Mouse (Mus musculus): ENCODE measurements around the gene Abcg8.

The Abcg8 gene

GRCm38 (mm10) chr17:84709403-84709851 is 33.3 kb downstream of the Abcg8 start:
- DNase-seq (ENCODE audit: inconsistent ontology term) = peak; percentile 35

DNA sequence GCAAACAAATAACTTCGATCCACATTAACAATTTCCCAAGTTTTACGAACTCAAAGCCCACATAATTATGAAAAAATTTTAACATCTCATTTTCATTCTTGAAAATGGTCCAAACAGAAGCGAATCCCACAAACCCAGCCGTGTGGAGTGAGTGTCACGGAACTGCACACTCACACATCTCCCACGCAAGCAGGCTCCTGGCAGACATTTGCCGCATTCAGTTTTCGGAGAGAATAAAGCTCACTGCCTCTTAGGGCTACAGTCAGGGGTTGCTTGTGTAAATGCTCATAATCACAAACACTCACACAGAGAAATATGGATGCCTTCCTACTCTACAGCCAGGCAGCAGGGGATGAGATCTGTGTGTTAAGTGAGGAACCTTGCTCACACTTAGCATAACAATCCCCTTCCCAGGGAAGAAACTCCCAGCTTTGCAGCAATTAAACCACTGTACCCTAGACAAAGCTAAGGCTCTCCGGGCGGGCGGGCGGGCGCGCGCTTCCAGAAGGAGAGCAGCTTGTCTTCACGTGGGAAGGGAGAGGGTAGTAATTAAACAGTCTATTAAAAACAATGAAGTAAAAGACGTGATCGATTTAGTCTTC is 37.6 kb downstream of the Abcg8 start:
- DNase-seq (ENCODE audit: inconsistent ontology term) = no peak

GRCm38 (mm10) chr17:84714930-84715329 is 38.8 kb downstream of the Abcg8 start:
- DNase-seq (ENCODE audit: inconsistent ontology term) = no peak

DNA sequence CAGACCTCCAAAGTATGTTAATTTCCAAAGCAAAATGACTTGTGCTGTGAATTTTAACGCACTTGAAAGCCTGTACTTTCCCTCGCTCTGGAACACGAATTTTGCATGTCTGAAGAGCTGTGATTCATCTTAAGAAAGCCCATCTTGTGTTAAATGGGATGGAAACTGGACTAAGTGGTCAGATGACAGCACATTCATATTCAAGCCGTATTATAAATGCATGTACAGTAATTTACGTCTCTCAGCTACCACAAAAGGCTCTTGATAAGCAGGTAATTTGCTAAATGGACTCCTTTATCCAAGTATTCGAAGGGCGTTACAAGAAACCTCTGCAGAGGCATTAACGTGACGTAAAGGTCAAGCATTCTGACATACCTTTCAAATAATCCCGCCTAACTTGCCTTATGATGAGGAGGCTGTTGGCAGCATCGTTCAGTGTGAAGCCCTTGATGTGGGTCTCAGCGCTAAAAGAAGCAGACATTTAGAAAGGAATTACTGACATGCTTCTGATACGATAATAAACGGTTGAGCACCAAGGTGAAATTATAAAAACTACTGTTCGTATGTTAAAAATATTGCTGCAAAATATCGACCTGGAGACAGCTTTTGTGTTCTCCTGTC is 40.3 kb downstream of the Abcg8 start:
- DNase-seq (ENCODE audit: inconsistent ontology term) = no peak

GRCm38 (mm10) chr17:84717416-84717815 is 41.3 kb downstream of the Abcg8 start:
- DNase-seq (ENCODE audit: inconsistent ontology term) = no peak

- DNase-seq (ENCODE audit: inconsistent ontology term) = no peak
Observed at GRCm38 (mm10) chr17:84719105-84719504, 43.0 kb downstream of the Abcg8 start.

- DNase-seq (ENCODE audit: inconsistent ontology term) = no peak
Observed at GRCm38 (mm10) chr17:84724028-84724427, 47.9 kb downstream of the Abcg8 start.

- no peak for DNase-seq (ENCODE audit: inconsistent ontology term)
Observed at GRCm38 (mm10) chr17:84725163-84725562, 49.1 kb downstream of the Abcg8 start.

DNA sequence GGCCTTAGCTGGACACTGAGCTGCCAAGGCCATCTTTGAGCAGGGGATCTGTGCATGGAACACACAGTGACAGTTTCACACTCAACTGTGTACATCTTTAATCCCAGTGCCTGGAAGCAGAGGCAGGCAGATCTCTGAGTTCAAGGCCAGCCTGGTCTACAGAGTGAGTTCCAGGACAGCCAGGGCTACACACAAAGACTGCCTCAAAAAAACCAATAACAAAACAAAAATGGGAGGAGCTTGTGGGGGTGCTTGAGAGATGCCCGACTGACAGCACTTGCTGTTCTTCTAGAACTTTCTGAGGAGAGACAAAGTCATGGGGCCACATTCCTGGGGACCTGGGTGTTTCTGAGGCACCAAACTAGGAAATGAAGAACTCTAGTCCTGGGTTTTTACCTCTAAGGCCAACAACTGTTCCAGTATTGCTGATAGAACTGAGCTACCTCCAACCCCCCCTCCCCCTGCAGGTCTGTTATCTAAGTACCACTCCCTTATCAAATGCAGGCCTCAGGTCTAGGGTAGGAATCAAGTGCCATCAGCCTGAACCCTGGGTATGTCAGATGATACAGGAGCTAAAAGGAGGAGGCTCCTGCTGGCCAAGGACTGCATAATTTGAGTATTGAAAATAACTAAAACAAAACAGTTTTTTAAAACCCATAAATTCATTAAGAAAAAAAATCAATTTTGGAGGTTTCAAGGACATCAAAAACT is 52.3 kb downstream of the Abcg8 start:
- DNase-seq (ENCODE audit: inconsistent ontology term) = no peak

GRCm38 (mm10) chr17:84729140-84729539 is 53.0 kb downstream of the Abcg8 start:
- no peak for DNase-seq (ENCODE audit: inconsistent ontology term)

DNA sequence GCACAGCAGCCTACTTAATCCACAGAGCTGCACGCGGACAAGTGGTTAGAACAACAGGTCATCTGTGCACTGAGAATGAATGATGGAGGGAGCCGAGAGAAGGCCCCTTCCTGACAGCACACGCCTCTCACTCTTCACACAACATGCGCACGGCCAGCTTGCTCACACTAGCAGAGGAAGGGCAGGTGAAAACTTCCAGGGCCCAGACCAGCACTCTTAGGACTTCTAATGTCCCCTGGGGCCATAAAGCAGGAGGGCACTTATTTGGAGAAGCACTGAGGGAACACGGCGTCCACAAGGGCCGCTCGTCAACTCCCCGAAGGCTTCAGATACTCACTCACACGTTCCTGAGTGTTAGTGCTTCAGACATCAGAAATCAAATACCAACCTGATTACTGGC is 55.3 kb downstream of the Abcg8 start:
- DNase-seq (ENCODE audit: inconsistent ontology term) = no peak

- no peak for DNase-seq (ENCODE audit: inconsistent ontology term)
Observed at GRCm38 (mm10) chr17:84732612-84733011, 56.5 kb downstream of the Abcg8 start.

DNA sequence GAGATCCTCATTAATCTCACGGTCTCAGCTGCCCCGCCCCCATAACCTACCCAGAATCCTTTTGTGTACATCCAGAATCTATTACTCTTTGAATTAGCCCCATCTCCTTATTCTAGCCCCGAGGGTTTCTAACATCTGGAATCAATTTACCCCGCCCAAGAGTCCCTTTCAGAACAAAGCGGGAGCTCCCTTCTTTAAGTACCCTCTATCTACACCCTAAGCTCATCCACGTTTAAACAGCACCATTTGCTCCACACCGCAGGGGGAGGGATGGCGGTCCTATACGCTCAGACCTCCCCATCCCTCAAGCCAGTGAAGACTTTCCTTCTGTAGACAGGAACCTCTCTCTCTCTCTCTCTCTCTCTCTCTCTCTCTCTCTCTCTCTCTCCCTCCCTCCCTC is 60.6 kb downstream of the Abcg8 start:
- DNase-seq (ENCODE audit: inconsistent ontology term) = no peak

- DNase-seq (ENCODE audit: inconsistent ontology term) = no peak
Observed at GRCm38 (mm10) chr17:84738073-84738797, 62.1 kb downstream of the Abcg8 start.

- no peak for DNase-seq (ENCODE audit: inconsistent ontology term)
Observed at GRCm38 (mm10) chr17:84744256-84744655, 68.2 kb downstream of the Abcg8 start.

DNA sequence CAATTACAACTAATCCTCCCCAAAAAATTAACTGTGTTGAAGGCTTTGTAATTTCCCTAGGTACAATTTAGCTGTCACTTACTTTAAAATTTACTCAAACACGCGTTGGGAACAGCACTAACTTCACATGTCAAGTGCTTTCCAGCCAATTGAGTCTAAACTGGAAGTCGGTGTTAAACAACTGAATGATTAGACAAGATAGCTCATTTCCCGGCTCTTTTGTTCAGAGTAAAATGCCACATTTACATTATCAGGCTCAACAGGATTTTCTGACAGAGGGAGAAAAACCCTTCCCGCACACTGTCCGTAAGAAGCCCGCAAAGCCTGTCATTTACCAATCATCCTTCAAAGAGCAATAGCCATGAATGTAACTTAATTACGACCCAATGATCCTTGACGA is 68.9 kb downstream of the Abcg8 start:
- no peak for DNase-seq (ENCODE audit: inconsistent ontology term)

GRCm38 (mm10) chr17:84747212-84747611 is 71.1 kb downstream of the Abcg8 start:
- peak; percentile 27 for DNase-seq (ENCODE audit: inconsistent ontology term)

- no peak for DNase-seq (ENCODE audit: inconsistent ontology term)
Observed at GRCm38 (mm10) chr17:84748152-84748682, 72.1 kb downstream of the Abcg8 start.

- DNase-seq (ENCODE audit: inconsistent ontology term) = no peak
Observed at GRCm38 (mm10) chr17:84749297-84749696, 73.2 kb downstream of the Abcg8 start.
